Mouse (Mus musculus): Measurements from ENCODE around the gene Zfp2. TPM values are rescaled to one million over a fixed set of nuclear protein-coding genes. Genes with fewer than 3 reads are reported as not detected.

Zfp2 gene
- polyA plus RNA-seq, 1 experiment from 2014 or later: 46.0 TPM

DNA sequence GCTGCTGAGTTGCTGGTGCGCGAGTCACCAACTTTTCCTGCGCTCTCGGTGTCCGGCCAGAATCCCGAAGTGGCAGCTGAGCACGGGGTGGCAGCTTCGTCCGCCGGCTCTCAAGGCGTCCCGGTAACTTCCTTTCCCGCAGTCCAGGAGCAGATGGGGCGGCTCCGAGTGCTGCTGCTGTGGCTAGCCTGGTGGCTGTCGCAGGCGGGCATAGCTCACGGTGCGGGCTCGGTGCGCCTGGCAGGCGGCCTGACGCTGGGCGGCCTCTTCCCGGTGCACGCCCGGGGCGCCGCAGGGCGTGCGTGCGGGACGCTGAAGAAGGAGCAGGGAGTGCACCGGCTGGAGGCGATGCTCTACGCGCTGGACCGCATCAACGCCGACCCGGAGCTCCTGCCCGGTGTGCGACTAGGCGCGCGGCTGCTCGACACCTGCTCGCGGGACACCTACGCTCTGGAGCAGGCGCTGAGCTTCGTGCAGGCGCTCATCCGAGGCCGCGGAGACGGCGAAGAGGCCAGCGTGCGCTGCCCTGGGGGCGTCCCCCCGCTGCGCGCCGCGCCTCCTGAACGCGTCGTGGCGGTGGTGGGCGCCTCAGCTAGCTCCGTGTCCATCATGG, 64.9 kb downstream of the Zfp2 start:
- Histone ChIP-seq H3K36me3 (no peaks in the 10 kb centered on the region), H3K27me3 (peaks cover 56% of the 10 kb centered on the region), H3K4me1 (replicated peaks) (peaks cover 19% of the 10 kb centered on the region), H3K4me3 (peak overlapping the region; percentile 42), H3K9ac (peak overlapping the region; percentile 4; the same call in 1 of the 2 replicates), H3K9me3 (no peaks in the 10 kb centered on the region), H3K27ac (replicated peaks) (no peak overlapping the region), H3K4me2 (peak overlapping the region; percentile 92)
- under 1% methylated on average over 72 of the region's 72 CpGs for WGBS
- ATAC-seq (ENCODE audit: low FRiP score, low read depth): no peak; the same call in 1 of the 2 replicates

GRCm38 (mm10) chr11:50850177-50850735, 65.7 kb downstream of the Zfp2 start, which contains the start of gene Grm6:
Grm6 (plus strand) TSS chr11:50850685.
- ATAC-seq (ENCODE audit: low FRiP score, low read depth): no peak
- Histone ChIP-seq H3K27ac (replicated peaks) (no peak within 1 kb of the TSS), H3K9me3 (no peaks in the 10 kb centered on the region), H3K4me3 (peak within 1 kb of the TSS; percentile 42), H3K4me1 (replicated peaks) (peaks cover 19% of the 10 kb centered on the region), H3K9ac (peak within 1 kb of the TSS; percentile 4; the same call in 1 of the 2 replicates), H3K27me3 (peaks cover 56% of the 10 kb centered on the region), H3K4me2 (peak within 1 kb of the TSS; percentile 92), H3K36me3 (no peaks in the 10 kb centered on the region)
- WGBS: 1% methylated on average over 11 of the region's 11 CpGs

GRCm38 (mm10) chr11:50849310-50849709, 66.7 kb downstream of the Zfp2 start:
- no peak overlapping the region for H3K9ac ChIP-seq
- no peak overlapping the region for H3K4me3 ChIP-seq
- no peak overlapping the region for H3K4me2 ChIP-seq
- H3K4me1 ChIP-seq (replicated peaks): peaks cover 19% of the 10 kb centered on the region
- H3K27me3 ChIP-seq: peaks cover 56% of the 10 kb centered on the region
- ATAC-seq (ENCODE audit: low FRiP score, low read depth): no peak
- H3K9me3 ChIP-seq: no peaks in the 10 kb centered on the region
- no peaks in the 10 kb centered on the region for H3K36me3 ChIP-seq
- 14% methylated on average over 10 of the region's 10 CpGs for WGBS
- H3K27ac ChIP-seq (replicated peaks): no peak overlapping the region

Other genes starting within 250 kb of the Zfp2 start
- gene Zfp354c, start 88.4 kb downstream of the Zfp2 start, polyA plus RNA-seq (2015; fragmentation: Nextera tagmentation; extraction: Ambion mirVana): 52.6 and 54.8 TPM in 2 replicates
- gene Zfp879, start 74.6 kb downstream of the Zfp2 start, polyA plus RNA-seq (2015; fragmentation: Nextera tagmentation; extraction: Ambion mirVana): 1.2 and 2.0 TPM in 2 replicates
- gene Grm6, start 65.5 kb downstream of the Zfp2 start, polyA plus RNA-seq (2015; fragmentation: Nextera tagmentation; extraction: Ambion mirVana): not detected in 2 replicates
- 9.5 and 11.3 TPM in 2 replicates for gene Zfp454, start 28.5 kb downstream of the Zfp2 start, polyA plus RNA-seq (2015; fragmentation: Nextera tagmentation; extraction: Ambion mirVana)
- 3.5 and 4.3 TPM in 2 replicates for gene Zfp354b, start 15.5 kb upstream of the Zfp2 start, polyA plus RNA-seq (2015; fragmentation: Nextera tagmentation; extraction: Ambion mirVana)
- gene 4933414I15Rik, start 27.6 kb upstream of the Zfp2 start, polyA plus RNA-seq (2015; fragmentation: Nextera tagmentation; extraction: Ambion mirVana): not detected in 2 replicates
- gene Prop1, start 37.6 kb upstream of the Zfp2 start, polyA plus RNA-seq (2015; fragmentation: Nextera tagmentation; extraction: Ambion mirVana): not detected in 2 replicates
- gene Olfr1378, start 50.4 kb upstream of the Zfp2 start, polyA plus RNA-seq (2015; fragmentation: Nextera tagmentation; extraction: Ambion mirVana): not detected in 2 replicates
- gene Olfr1377, start 65.8 kb upstream of the Zfp2 start, polyA plus RNA-seq (2015; fragmentation: Nextera tagmentation; extraction: Ambion mirVana): not detected in 2 replicates
- gene Olfr51, start 87.4 kb upstream of the Zfp2 start, polyA plus RNA-seq (2015; fragmentation: Nextera tagmentation; extraction: Ambion mirVana): not detected in 2 replicates
- not detected in 2 replicates for gene Olfr54, start 98.1 kb upstream of the Zfp2 start, polyA plus RNA-seq (2015; fragmentation: Nextera tagmentation; extraction: Ambion mirVana)
- not detected in 2 replicates for gene Olfr1375, start 131.9 kb upstream of the Zfp2 start, polyA plus RNA-seq (2015; fragmentation: Nextera tagmentation; extraction: Ambion mirVana)
- 11.5 and 11.9 TPM in 2 replicates for gene Zfp354a, start 143.1 kb upstream of the Zfp2 start, polyA plus RNA-seq (2015; fragmentation: Nextera tagmentation; extraction: Ambion mirVana)

Measured in hindbrain, embryonic 15.5 days (tissue).